7 mouse cellular contexts compared by ENCODE assay signal in genomic region chr12:85824438-85825264, GRCm38 (mm10). TPM values are rescaled to one million over a fixed set of nuclear protein-coding genes. Genes with fewer than 3 reads are reported as not detected.
DNase-seq lines count a peak whose midpoint lies in the region; ATAC-seq and TF ChIP-seq lines count a peak whose summit lies in the region.

Erg28 (minus strand) TSS chr12:85824550.
Ttll5 (plus strand) TSS chr12:85824659.

- no peaks in the 10 kb centered on the region for H3K9me3 ChIP-seq in embryonic facial prominence, embryonic 10.5 days
- H3K9me3 ChIP-seq in intestine, postnatal 0 days (ENCODE audit: control insufficient read depth), result no peaks in the 10 kb centered on the region
- no peaks in the 10 kb centered on the region for H3K9me3 ChIP-seq in midbrain, embryonic 12.5 days

- TF ChIP-seq CTCF in intestine, postnatal 0 days (IDR thresholded peaks at IDR 0.05; ENCODE audit: low read depth), result no peak
- TF ChIP-seq CTCF in small intestine, adult 2 months (IDR thresholded peaks at IDR 0.05; ENCODE audit: extremely low read depth, insufficient read length, insufficient replicate concordance, low read depth, low read length), result no peak

- intact Hi-C loops in left cerebral cortex, postnatal 4 days (cut with DNase I), result no loop called here

- H3K4me2 ChIP-seq in intestine, postnatal 0 days (replicated peaks; ENCODE audit: low read depth), result peak within 1 kb of the TSS; percentile 92
- peak within 1 kb of the TSS; percentile 81 for H3K4me2 ChIP-seq in midbrain, embryonic 12.5 days (replicated peaks)

- H3K27ac ChIP-seq in embryonic facial prominence, embryonic 10.5 days (replicated peaks), result peak within 1 kb of the TSS; percentile 94
- H3K27ac ChIP-seq in intestine, postnatal 0 days (ENCODE audit: low read depth, low read length), result peak within 1 kb of the TSS; percentile 93
- peak within 1 kb of the TSS; percentile 95 for H3K27ac ChIP-seq in midbrain, embryonic 12.5 days (replicated peaks)
- H3K27ac ChIP-seq in small intestine, adult 2 months (ENCODE audit: insufficient read depth, low read depth, low read length), result peak within 1 kb of the TSS; percentile 96

- H3K27me3 ChIP-seq in embryonic facial prominence, embryonic 10.5 days (replicated peaks; ENCODE audit: low read depth, poor library complexity, severe bottlenecking), result no peaks in the 10 kb centered on the region
- H3K27me3 ChIP-seq in intestine, postnatal 0 days (replicated peaks; ENCODE audit: control insufficient read depth, insufficient read depth, low read length), result no peaks in the 10 kb centered on the region
- H3K27me3 ChIP-seq in midbrain, embryonic 12.5 days, result no peaks in the 10 kb centered on the region
- H3K27me3 ChIP-seq in small intestine, adult 2 months (ENCODE audit: control insufficient read depth, insufficient read depth, low read length), result no peaks in the 10 kb centered on the region

- H3K4me3 ChIP-seq in embryonic facial prominence, embryonic 10.5 days, result peak within 1 kb of the TSS; percentile 94
- peak within 1 kb of the TSS; percentile 64 for H3K4me3 ChIP-seq in intestine, postnatal 0 days (ENCODE audit: low read depth, low read length)
- H3K4me3 ChIP-seq in midbrain, embryonic 12.5 days, result peak within 1 kb of the TSS; percentile 86
- peak within 1 kb of the TSS; percentile 69 for H3K4me3 ChIP-seq in small intestine, adult 2 months (ENCODE audit: low read depth, low read length)

- TF ChIP-seq POLR2A in small intestine, adult 2 months (IDR thresholded peaks at IDR 0.05; ENCODE audit: low read depth, low read length), result peak; percentile 42; the same call in 1 of the 2 replicates

- peak; percentile 98 for ATAC-seq in intestine, postnatal 0 days
- peak; percentile 99 for ATAC-seq in midbrain, embryonic 12.5 days (ENCODE audit: low FRiP score, low read depth)

- H3K36me3 ChIP-seq in embryonic facial prominence, embryonic 10.5 days (replicated peaks), result peaks cover 56% of the 10 kb centered on the region
- H3K36me3 ChIP-seq in intestine, postnatal 0 days (ENCODE audit: control insufficient read depth, insufficient read depth), result peaks cover 29% of the 10 kb centered on the region
- H3K36me3 ChIP-seq in midbrain, embryonic 12.5 days, result peaks cover 16% of the 10 kb centered on the region
- peaks cover 17% of the 10 kb centered on the region for H3K36me3 ChIP-seq in small intestine, adult 2 months (ENCODE audit: control insufficient read depth, insufficient read depth, low read length)

- peaks cover 19% of the 10 kb centered on the region for H3K4me1 ChIP-seq in embryonic facial prominence, embryonic 10.5 days
- 0 out of 2 replicates have a peak, but pooled peaks cover 3% of the 10 kb centered on the region for H3K4me1 ChIP-seq in intestine, postnatal 0 days (replicated peaks; ENCODE audit: control insufficient read depth, insufficient read depth, low read length)
- H3K4me1 ChIP-seq in midbrain, embryonic 12.5 days, result peaks cover 16% of the 10 kb centered on the region
- no peaks in the 10 kb centered on the region for H3K4me1 ChIP-seq in small intestine, adult 2 months (ENCODE audit: control insufficient read depth, insufficient read depth, insufficient read length, low read length)

- WGBS in embryonic facial prominence, embryonic 10.5 days, result under 1% methylated on average over 67 of the region's 67 CpGs
- WGBS in intestine, postnatal 0 days, result under 1% methylated on average over 64 of the region's 67 CpGs
- WGBS in midbrain, embryonic 12.5 days, result 1% methylated on average over 65 of the region's 67 CpGs
- under 1% methylated on average over 67 of the region's 67 CpGs for WGBS in small intestine, adult 2 months

- peak; percentile 96 for DNase-seq in adrenal gland, postnatal 10 days
- peak; percentile 95 for DNase-seq in embryonic facial prominence, embryonic 10.5 days (ENCODE audit: low spot score)
- DNase-seq in gonadal fat pad, adult 2 months (ENCODE audit: low read depth), result peak; percentile 83
- DNase-seq in left cerebral cortex, postnatal 4 days, result peak; percentile 96

- H3K9ac ChIP-seq in intestine, postnatal 0 days (ENCODE audit: low read depth, low read length), result peak within 1 kb of the TSS; percentile 54
- H3K9ac ChIP-seq in midbrain, embryonic 12.5 days (replicated peaks), result peak within 1 kb of the TSS; percentile 80

RNA-seq across cellular contexts. Expression of gene Erg28, which starts in this region (rescaled TPM):
- 10 to 100 TPM; 31.6 to 34.4 TPM for total RNA-seq in adrenal gland, postnatal 10 days (2021)
- 102 and 106 TPM in 2 replicates for polyA plus RNA-seq in embryonic facial prominence, embryonic 10.5 days (2016; fragmentation: Nextera tagmentation; extraction: Ambion mirVana)
- polyA plus RNA-seq in gonadal fat pad, adult 2 months (2012; rRNA removed), result 44.8 and 47.4 TPM in 2 replicates
- 114 and 116 TPM in 2 replicates for polyA plus RNA-seq in intestine, postnatal 0 days (2015; fragmentation: Nextera tagmentation; extraction: Ambion mirVana)
- 10 to 100 TPM; 77.3 to 83.7 TPM for total RNA-seq in left cerebral cortex, postnatal 4 days (2021)
- polyA plus RNA-seq in midbrain, embryonic 12.5 days (2016; fragmentation: Nextera tagmentation; extraction: Ambion mirVana), result 89.4 and 91.2 TPM in 2 replicates
- 22.3 and 39.0 TPM in 2 replicates for polyA plus RNA-seq in small intestine, adult 2 months (2012; rRNA removed)

RNA-seq across cellular contexts. Expression of gene Ttll5, which starts in this region (rescaled TPM):
- 10 to 100 TPM; 13.1 to 24.7 TPM for total RNA-seq in adrenal gland, postnatal 10 days (2021)
- polyA plus RNA-seq in embryonic facial prominence, embryonic 10.5 days (2016; fragmentation: Nextera tagmentation; extraction: Ambion mirVana), result 17.0 and 19.5 TPM in 2 replicates
- 10.1 and 13.5 TPM in 2 replicates for polyA plus RNA-seq in gonadal fat pad, adult 2 months (2012; rRNA removed)
- 3.3 and 3.6 TPM in 2 replicates for polyA plus RNA-seq in intestine, postnatal 0 days (2015; fragmentation: Nextera tagmentation; extraction: Ambion mirVana)
- 10 to 100 TPM; 30.4 to 36.7 TPM for total RNA-seq in left cerebral cortex, postnatal 4 days (2021)
- 16.7 TPM in 2 replicates for polyA plus RNA-seq in midbrain, embryonic 12.5 days (2016; fragmentation: Nextera tagmentation; extraction: Ambion mirVana)
- 3.5 and 5.5 TPM in 2 replicates for polyA plus RNA-seq in small intestine, adult 2 months (2012; rRNA removed)

Comparison
In these comparisons a context has a peak if more than half of its experiments do, and no peak if none do; other contexts are left out.
1. Peak in every context shown above with its lines: DNase-seq, ATAC-seq, H3K4me3 ChIP-seq and H3K27ac ChIP-seq.